Mouse (Mus musculus) cerebellum, adult 11-12 months (tissue): ENCODE measurements around the gene Catip.
A peak's percentile ranks its signal among the peaks of the same experiment; 100 is the strongest.
"Not testable (repeated sequence)": the region's sequence is repeated elsewhere in the genome, so short reads cannot be mapped to it uniquely, and the experiment has no call there.

Experiments
- DNase-seq: peaks from one replicate; pipeline ENCODE4 v3.0.0; 2022

Gene Catip

GRCm38 (mm10) chr1:74361812-74362211 is at the start of gene Catip:
TSS of gene Catip (plus strand) at chr1:74362108.
- peak; percentile 62 for DNase-seq

GRCm38 (mm10) chr1:74313049-74313692 is 48.7 kb upstream of the Catip start:
- DNase-seq, result no peak

- no peak for DNase-seq
Observed at GRCm38 (mm10) chr1:74314796-74315195, 47.1 kb upstream of the Catip start.

- DNase-seq, result no peak
Observed at GRCm38 (mm10) chr1:74316114-74316827, 45.6 kb upstream of the Catip start.

- no peak for DNase-seq
Observed at GRCm38 (mm10) chr1:74318711-74319110, 43.2 kb upstream of the Catip start.

GRCm38 (mm10) chr1:74321396-74321795 is 40.5 kb upstream of the Catip start:
- DNase-seq, result no peak

- not testable (repeated sequence) for DNase-seq
Observed at GRCm38 (mm10) chr1:74326916-74327315, 35.0 kb upstream of the Catip start.

GRCm38 (mm10) chr1:74329899-74330431 is 31.9 kb upstream of the Catip start:
- DNase-seq, result no peak

- DNase-seq, result no peak
Observed at GRCm38 (mm10) chr1:74331046-74331681, 30.7 kb upstream of the Catip start.

- DNase-seq, result peak; percentile 95
Observed at GRCm38 (mm10) chr1:74332241-74332763, 29.6 kb upstream of the Catip start.

DNA sequence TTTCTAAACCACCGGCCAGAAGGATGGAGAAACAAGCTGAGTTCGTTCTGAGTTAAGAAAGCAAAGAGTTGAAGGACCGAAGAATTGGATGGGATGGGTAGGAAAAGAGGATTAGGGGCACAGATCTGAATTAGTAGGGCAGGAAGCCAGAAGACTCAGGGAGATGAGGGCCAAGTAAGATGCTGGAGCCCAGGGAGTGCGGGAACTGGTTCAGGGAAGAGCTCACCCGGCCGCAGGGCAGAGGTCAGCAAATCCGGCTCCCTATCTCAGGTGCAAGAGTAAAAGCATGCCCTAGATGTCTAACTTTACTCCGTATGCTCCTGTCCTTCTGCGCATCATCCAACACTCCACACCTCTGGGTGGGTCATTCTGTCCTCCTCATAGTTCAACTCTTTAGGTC is 29.0 kb upstream of the Catip start:
- DNase-seq, result peak; percentile 61

DNA sequence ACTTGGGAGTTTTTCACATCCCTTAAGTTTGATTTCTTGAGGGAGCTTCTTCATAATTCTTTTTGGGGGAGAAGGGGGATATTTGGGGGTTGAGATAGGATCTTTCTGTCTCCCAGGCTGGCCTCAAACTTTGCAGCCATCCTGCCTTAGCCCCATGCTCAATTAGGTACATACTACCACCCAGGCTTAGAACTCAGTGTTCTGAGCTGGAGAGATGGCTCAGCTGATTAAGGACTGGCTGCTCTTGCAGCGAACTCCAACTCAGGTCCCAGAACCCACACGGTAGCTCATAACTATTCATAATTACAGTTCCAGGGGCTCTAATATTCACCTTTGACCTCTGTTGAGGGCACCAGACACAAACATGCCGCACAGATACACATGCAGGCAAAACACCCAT is 27.3 kb upstream of the Catip start:
- DNase-seq, result no peak

GRCm38 (mm10) chr1:74335033-74335432 is 26.9 kb upstream of the Catip start:
- no peak for DNase-seq

GRCm38 (mm10) chr1:74335436-74336170 is 26.3 kb upstream of the Catip start:
- DNase-seq, result peak; percentile 55

GRCm38 (mm10) chr1:74337241-74337771 is 24.6 kb upstream of the Catip start:
- peak; percentile 53 for DNase-seq

DNA sequence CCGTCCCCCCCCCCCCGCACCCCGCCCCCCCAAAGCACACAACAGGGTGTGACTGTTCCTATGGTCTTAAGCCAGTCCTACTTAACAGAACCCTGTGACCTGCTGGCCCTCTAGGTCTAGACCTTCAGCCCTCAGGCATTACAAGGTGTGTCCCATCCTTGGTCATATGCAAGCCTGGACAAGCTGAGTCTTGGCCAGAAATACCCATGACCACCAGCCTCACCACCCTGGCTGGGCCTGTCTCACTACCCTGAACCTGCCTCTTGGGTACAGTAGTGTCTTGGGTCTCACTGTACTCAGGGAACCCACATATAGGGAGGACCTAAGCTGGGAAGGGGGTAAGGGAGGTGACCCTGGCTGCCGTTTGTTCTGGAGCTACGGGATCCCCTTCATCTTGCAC is 23.9 kb upstream of the Catip start:
- no peak for DNase-seq

DNA sequence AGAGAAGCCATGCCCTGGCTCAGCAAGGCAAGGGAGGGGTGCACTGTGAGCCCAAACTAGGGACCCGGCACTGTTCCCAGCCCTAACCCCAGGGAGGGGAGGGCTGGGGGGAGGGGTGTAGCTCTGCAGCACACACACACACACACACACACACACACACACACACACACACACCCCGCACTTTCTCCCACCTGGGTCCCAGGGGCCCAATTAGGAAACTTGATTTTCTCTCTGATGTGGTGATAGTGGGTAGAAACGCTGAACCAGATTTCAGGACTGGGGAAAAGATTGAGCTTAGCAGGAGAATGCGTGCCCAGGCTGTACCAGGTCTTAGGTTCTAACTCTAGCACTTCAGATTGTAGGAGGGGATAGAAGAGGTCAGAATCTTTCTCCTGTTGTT is 23.3 kb upstream of the Catip start:
- no peak for DNase-seq

DNA sequence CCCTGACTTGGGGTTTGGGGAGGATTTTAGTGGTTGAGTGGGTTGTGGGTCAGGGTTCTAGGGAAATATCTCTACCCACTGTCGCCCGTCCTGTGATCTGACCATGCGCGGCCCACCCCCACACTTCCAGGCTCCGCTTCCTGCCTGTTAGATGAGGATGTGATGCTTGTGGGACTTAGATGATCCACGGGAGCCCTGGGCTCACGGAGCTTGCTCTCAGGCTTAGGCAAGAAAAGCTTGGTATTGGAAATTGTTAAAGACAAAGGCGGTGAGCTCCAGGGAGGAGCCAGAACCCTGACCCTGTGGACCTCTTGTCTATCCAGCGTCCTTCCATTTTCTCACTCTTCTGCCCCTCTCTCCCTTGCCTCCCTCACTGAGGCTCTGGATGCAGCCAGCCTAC is 22.0 kb upstream of the Catip start:
- DNase-seq, result no peak

- peak; percentile 54 for DNase-seq
Observed at GRCm38 (mm10) chr1:74340361-74340764, 21.5 kb upstream of the Catip start.

DNA sequence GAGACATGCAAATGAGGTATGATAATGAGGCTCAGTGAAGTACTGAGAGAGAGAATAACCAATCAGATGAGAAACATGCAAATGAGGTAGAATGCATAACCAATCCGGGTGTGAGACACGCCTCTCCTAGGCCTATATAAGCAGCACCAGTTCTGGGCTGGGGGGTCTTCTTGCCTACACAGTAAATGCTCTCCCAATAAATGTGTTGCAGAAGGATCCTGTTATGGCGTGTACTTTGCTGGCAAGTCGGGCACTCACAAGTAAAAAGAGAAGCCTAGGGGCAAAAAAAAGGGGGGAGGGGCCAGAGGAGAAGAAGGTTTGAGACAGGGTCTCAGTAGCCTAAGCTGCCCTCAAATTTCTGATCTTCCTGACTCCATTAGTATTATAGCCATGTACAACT is 20.9 kb upstream of the Catip start:
- not testable (repeated sequence) for DNase-seq

DNA sequence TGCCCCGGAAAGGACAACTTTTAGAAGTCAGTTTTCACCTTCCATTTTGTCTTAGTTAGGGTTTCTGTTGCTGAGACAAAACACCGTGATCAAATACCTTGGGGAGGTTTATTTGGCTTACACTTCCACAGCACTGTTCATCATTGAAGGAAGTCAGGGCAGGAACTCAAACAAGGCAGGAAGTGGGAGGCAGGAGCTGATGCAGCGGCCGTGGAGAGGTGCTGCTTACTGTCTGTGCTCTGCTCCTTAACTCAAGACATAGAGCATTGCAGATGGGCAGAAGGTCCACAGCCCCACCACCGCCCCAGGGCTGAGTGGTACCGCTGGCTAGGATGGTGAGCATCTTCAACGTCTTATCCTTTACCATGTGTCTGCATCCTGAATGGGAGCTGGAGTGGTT is 20.0 kb upstream of the Catip start:
- DNase-seq, result no peak

GRCm38 (mm10) chr1:74342308-74342707 is 19.6 kb upstream of the Catip start:
- no peak for DNase-seq

- no peak for DNase-seq
Observed at GRCm38 (mm10) chr1:74343161-74343560, 18.7 kb upstream of the Catip start.
